Mouse (Mus musculus) CD4-positive, CD25-positive, alpha-beta regulatory T cell, adult 4 months (primary cell): ENCODE results near the gene Hnrnpul2. TPM values are rescaled to one million over a fixed set of nuclear protein-coding genes. Genes with fewer than 3 reads are reported as not detected.
"Not testable (repeated sequence)": the region's sequence is repeated elsewhere in the genome, so short reads cannot be mapped to it uniquely, and the experiment has no call there.

Source experiments
- ATAC-seq: one replicate; pipeline ENCODE4 v1.8.0; 2017
- polyA plus RNA-seq, 2 experiments: library from polyadenylated mRNA; unstranded; fragments of 100-300 nt; shearing (Covaris generic); gene quantifications; one replicate each; pipeline ENCODE4 v1.2.1; 2017

Gene Hnrnpul2
- polyA plus RNA-seq, 2 experiments from 2014 or later: 4.2 to 6.9 TPM

GRCm38 (mm10) chr19:8852236-8852928 is 32.6 kb downstream of the Hnrnpul2 start:
- no peak for ATAC-seq

GRCm38 (mm10) chr19:8853117-8853516 is 33.3 kb downstream of the Hnrnpul2 start:
- ATAC-seq: no peak

GRCm38 (mm10) chr19:8857689-8858088 is 37.9 kb downstream of the Hnrnpul2 start:
- ATAC-seq: no peak

GRCm38 (mm10) chr19:8859018-8859417 is 39.2 kb downstream of the Hnrnpul2 start:
- no peak for ATAC-seq

- no peak for ATAC-seq
Measured at GRCm38 (mm10) chr19:8864265-8864664, 44.5 kb downstream of the Hnrnpul2 start.

- ATAC-seq: not testable (repeated sequence)
Measured at GRCm38 (mm10) chr19:8870381-8870780, 50.6 kb downstream of the Hnrnpul2 start.

- peak; percentile 14 for ATAC-seq
Measured at GRCm38 (mm10) chr19:8870838-8871237, 51.0 kb downstream of the Hnrnpul2 start.

GRCm38 (mm10) chr19:8871267-8872186 is 51.7 kb downstream of the Hnrnpul2 start, which contains the start of gene Ubxn1:
Ubxn1 (plus strand) TSS chr19:8871496.
- peak; percentile 94 for ATAC-seq

GRCm38 (mm10) chr19:8872266-8872840 is 52.5 kb downstream of the Hnrnpul2 start:
- ATAC-seq: no peak

- ATAC-seq: no peak
Measured at GRCm38 (mm10) chr19:8875031-8875430, 55.2 kb downstream of the Hnrnpul2 start.

- peak; percentile 99 for ATAC-seq
Measured at GRCm38 (mm10) chr19:8880311-8881033, 60.7 kb downstream of the Hnrnpul2 start, which contains the start of gene Uqcc3. Uqcc3 (minus strand) TSS chr19:8880923.

GRCm38 (mm10) chr19:8881034-8881392 is 61.2 kb downstream of the Hnrnpul2 start:
- ATAC-seq: peak; percentile 51

- no peak for ATAC-seq
Measured at GRCm38 (mm10) chr19:8883616-8884015, 63.8 kb downstream of the Hnrnpul2 start, which contains the start of the genes Lbhd1 and Gm49403. Lbhd1 (plus strand) TSS chr19:8883732. Gm49403 (plus strand) TSS chr19:8883930.

Other genes with a start within 250 kb of the Hnrnpul2 start
- under 1 TPM in 1 of 2 experiments, not detected in 1; 0.12 TPM for gene Slc22a8, start 228.8 kb upstream of the Hnrnpul2 start, polyA plus RNA-seq
- gene Slc22a6, start 202.0 kb upstream of the Hnrnpul2 start, polyA plus RNA-seq: not detected
- not detected for gene Chrm1, start 156.2 kb upstream of the Hnrnpul2 start, polyA plus RNA-seq
- gene Slc3a2, start 96.6 kb upstream of the Hnrnpul2 start, polyA plus RNA-seq: 10 to 100 TPM; 63.7 to 85.1 TPM
- gene Wdr74, start 84.2 kb upstream of the Hnrnpul2 start, polyA plus RNA-seq: 10 to 100 TPM; 72.5 to 92.2 TPM
- gene 1700092M07Rik, start 79.3 kb upstream of the Hnrnpul2 start, polyA plus RNA-seq: under 1 TPM in 1 of 2 experiments, not detected in 1; 0.75 TPM
- 100 to 1,000 TPM; 132 to 165 TPM for gene Stx5a, start 78.6 kb upstream of the Hnrnpul2 start, polyA plus RNA-seq
- 100 to 1,000 TPM; 163 to 188 TPM for gene Nxf1, start 62.9 kb upstream of the Hnrnpul2 start, polyA plus RNA-seq
- gene Tmem223, start 49.0 kb upstream of the Hnrnpul2 start, polyA plus RNA-seq: 100 to 1,000 TPM; 117 to 124 TPM
- 100 to 1,000 TPM in 1 of 2 experiments, 10 to 100 TPM in 1; 85.6 to 101 TPM for gene Tmem179b, start 45.5 kb upstream of the Hnrnpul2 start, polyA plus RNA-seq
- gene Taf6l, start 33.6 kb upstream of the Hnrnpul2 start, polyA plus RNA-seq: 1 to 10 TPM; 5.4 to 6.5 TPM
- gene Polr2g, start 21.4 kb upstream of the Hnrnpul2 start, polyA plus RNA-seq: 100 to 1,000 TPM; 181 to 198 TPM
- gene Zbtb3, start 17.5 kb upstream of the Hnrnpul2 start, polyA plus RNA-seq: 1 to 10 TPM; 2.1 to 4.7 TPM
- 10 to 100 TPM; 41.6 to 59.0 TPM for gene Ttc9c, start 677 bp upstream of the Hnrnpul2 start, polyA plus RNA-seq
- not detected for gene AC129217.1, start 9.8 kb downstream of the Hnrnpul2 start, polyA plus RNA-seq
- 10 to 100 TPM; 86.8 to 98.9 TPM for gene Bscl2, start 17.5 kb downstream of the Hnrnpul2 start, polyA plus RNA-seq
- gene Gng3, start 19.2 kb downstream of the Hnrnpul2 start, polyA plus RNA-seq: 1 to 10 TPM in 1 of 2 experiments, under 1 TPM in 1; 0.91 to 1.4 TPM
- not detected for gene Lrrn4cl, start 30.8 kb downstream of the Hnrnpul2 start, polyA plus RNA-seq
- 10 to 100 TPM; 65.0 to 70.2 TPM for gene Ubxn1, start 51.5 kb downstream of the Hnrnpul2 start, polyA plus RNA-seq
- 10 to 100 TPM; 80.7 to 88.3 TPM for gene Uqcc3, start 60.9 kb downstream of the Hnrnpul2 start, polyA plus RNA-seq
- 10 to 100 TPM; 58.1 to 77.2 TPM for gene Lbhd1, start 63.7 kb downstream of the Hnrnpul2 start, polyA plus RNA-seq
- gene Gm49403, start 63.9 kb downstream of the Hnrnpul2 start, polyA plus RNA-seq: not detected
- gene 1810009A15Rik, start 68.8 kb downstream of the Hnrnpul2 start, polyA plus RNA-seq: 100 to 1,000 TPM; 102 to 103 TPM
- not detected for gene Gm49416, start 68.9 kb downstream of the Hnrnpul2 start, polyA plus RNA-seq
- 10 to 100 TPM in 1 of 2 experiments, 1 to 10 TPM in 1; 8.7 to 12.2 TPM for gene Ints5, start 73.0 kb downstream of the Hnrnpul2 start, polyA plus RNA-seq
- gene Ganab, start 78.1 kb downstream of the Hnrnpul2 start, polyA plus RNA-seq: 10 to 100 TPM; 50.2 to 83.9 TPM
- 10 to 100 TPM; 18.4 to 19.6 TPM for gene B3gat3, start 100.4 kb downstream of the Hnrnpul2 start, polyA plus RNA-seq
- gene Rom1, start 109.3 kb downstream of the Hnrnpul2 start, polyA plus RNA-seq: 1 to 10 TPM; 5.1 to 9.2 TPM
- gene Eml3, start 109.5 kb downstream of the Hnrnpul2 start, polyA plus RNA-seq: 10 to 100 TPM; 18.7 to 24.9 TPM
- 100 to 1,000 TPM in 1 of 2 experiments, 10 to 100 TPM in 1; 81.7 to 126 TPM for gene Mta2, start 121.9 kb downstream of the Hnrnpul2 start, polyA plus RNA-seq
- 10 to 100 TPM; 30.3 to 67.9 TPM for gene Tut1, start 133.8 kb downstream of the Hnrnpul2 start, polyA plus RNA-seq
- 100 to 1,000 TPM; 667 to 787 TPM for gene Eef1g, start 147.0 kb downstream of the Hnrnpul2 start, polyA plus RNA-seq
- 10 to 100 TPM; 45.2 to 48.9 TPM for gene Ahnak, start 169.3 kb downstream of the Hnrnpul2 start, polyA plus RNA-seq